In the genomic region with DNA sequence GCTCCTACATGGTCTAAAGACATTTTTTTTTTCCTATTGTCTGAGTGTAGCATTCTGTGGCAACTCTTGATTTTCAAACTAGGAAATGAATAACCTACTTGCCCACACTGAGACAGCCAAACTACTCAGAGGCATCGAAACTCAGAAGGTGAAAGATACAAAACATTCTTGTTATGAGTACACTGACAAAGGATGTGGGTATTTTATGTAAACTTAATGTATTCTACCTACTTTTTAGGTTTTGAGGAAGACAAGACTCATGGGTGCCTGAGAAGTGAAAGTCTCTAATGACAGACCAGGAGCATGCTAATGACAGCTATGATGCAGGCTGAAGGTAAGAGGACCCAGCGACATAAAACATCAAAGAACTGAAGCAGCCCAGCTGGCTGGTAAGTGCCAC, we compare ENCODE assay signal across 25 mouse cellular contexts.
"Had no signal": no experiment of that assay in that cellular context is flagged by ENCODE, and none has a peak within 500 bp of the region (broad histone marks: within the 10 kb centered on the region; RNA-seq: fewer than 3 reads in every experiment).

No protein-coding gene starts in this region.

- H3K4me1 ChIP-seq: limb, embryonic 10.5 days; limb, embryonic 12.5 days had no signal

- H3K27ac ChIP-seq: gastrocnemius, adult 2 months; heart, embryonic 10.5 days; heart, embryonic 15.5 days; hindbrain, embryonic 10.5 days; hindbrain, embryonic 13.5 days; hindbrain, embryonic 15.5 days; hindbrain, postnatal 0 days; intestine, embryonic 15.5 days; layer of hippocampus, adult 2 months; left cerebral cortex, adult 2 months; limb, embryonic 10.5 days; limb, embryonic 12.5 days had no signal

- H3K36me3 ChIP-seq: intestine, embryonic 15.5 days had no signal

- H3K4me3 ChIP-seq: gastrocnemius, adult 2 months; heart, embryonic 10.5 days; heart, embryonic 12.5 days; heart, embryonic 15.5 days; hindbrain, embryonic 10.5 days; hindbrain, embryonic 13.5 days; hindbrain, embryonic 15.5 days; intestine, embryonic 15.5 days; layer of hippocampus, adult 2 months; left cerebral cortex, adult 2 months; limb, embryonic 10.5 days; limb, embryonic 12.5 days had no signal

- H3K27me3 ChIP-seq: heart, embryonic 12.5 days; heart, embryonic 15.5 days; hindbrain, embryonic 13.5 days; hindbrain, embryonic 15.5 days; intestine, embryonic 15.5 days; limb, embryonic 12.5 days had no signal

- H3K4me2 ChIP-seq: heart, embryonic 12.5 days; heart, embryonic 15.5 days; hindbrain, embryonic 13.5 days; hindbrain, embryonic 15.5 days; intestine, embryonic 15.5 days; limb, embryonic 12.5 days had no signal

- H3K9me3 ChIP-seq: heart, embryonic 10.5 days; heart, embryonic 12.5 days; heart, embryonic 15.5 days; hindbrain, embryonic 10.5 days; hindbrain, embryonic 13.5 days; hindbrain, embryonic 15.5 days; intestine, embryonic 15.5 days; limb, embryonic 10.5 days; limb, embryonic 12.5 days had no signal

- ATAC-seq: hindbrain, postnatal 0 days; inflammation-experienced regulatory T-cells, adult 6 months; intestine, embryonic 15.5 days; intestine, postnatal 0 days had no signal

- DNase-seq: gastrocnemius, adult 2 months; gastrocnemius, postnatal 10 days; gastrocnemius, postnatal 25 days; heart, adult 18-20 months; heart, postnatal 14 days; heart, postnatal 36 days; kidney, adult 18-20 months; kidney, adult 8-10 months; kidney, postnatal 10 days; kidney, postnatal 25 days; kidney, postnatal 4 days had no signal

- H3K9ac ChIP-seq: heart, embryonic 12.5 days; heart, embryonic 15.5 days; hindbrain, embryonic 13.5 days; hindbrain, embryonic 15.5 days; intestine, embryonic 15.5 days; limb, embryonic 12.5 days had no signal
